Mouse (Mus musculus): ENCODE measurements at regions not wholly inside any gene's neighbourhood (a gene's known extent, or its start where the extent isn't known, plus 50 kb on each side); places are given as distances from the start of the nearest gene placed in this dataset.

DNA sequence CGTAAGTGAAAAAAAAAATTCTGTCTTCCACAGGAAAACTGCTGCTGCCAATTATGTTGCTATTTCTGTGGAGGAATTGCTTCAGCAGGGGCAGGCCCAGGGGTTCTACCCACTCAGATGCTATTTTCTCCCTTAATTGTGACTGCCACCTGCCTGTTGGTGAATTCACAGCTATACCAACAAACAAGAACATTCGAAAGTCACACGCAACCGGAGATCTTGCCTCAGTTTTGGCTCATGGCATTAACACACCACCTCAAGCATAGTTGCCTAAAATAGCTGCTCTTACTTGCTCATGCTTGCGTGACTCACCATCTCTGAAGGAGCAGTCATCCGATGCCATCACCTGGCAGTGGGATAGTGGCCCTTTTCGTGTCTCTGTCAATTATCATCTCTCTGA, 498.3 kb downstream of the Epm2a start:
- Histone ChIP-seq H3K4me2 (no peak overlapping the region), H3K9me3 (replicated peaks) (no peaks in the 10 kb centered on the region), H3K27ac (no peak overlapping the region), H3K4me1 (no peaks in the 10 kb centered on the region), H3K9ac (no peak overlapping the region), H3K4me3 (no peak overlapping the region), H3K27me3 (no peaks in the 10 kb centered on the region), H3K36me3 (ENCODE audit: poor library complexity, severe bottlenecking) (no peaks in the 10 kb centered on the region)
- ATAC-seq = no peak
- 92% methylated on average over 7 of the region's 7 CpGs for WGBS

GRCm38 (mm10) chr10:11846141-11846540, 502.9 kb downstream of the Epm2a start:
- Histone ChIP-seq H3K27ac (no peak overlapping the region), H3K9me3 (replicated peaks) (no peaks in the 10 kb centered on the region), H3K4me2 (no peak overlapping the region), H3K4me1 (no peaks in the 10 kb centered on the region), H3K9ac (no peak overlapping the region), H3K27me3 (no peaks in the 10 kb centered on the region), H3K36me3 (ENCODE audit: poor library complexity, severe bottlenecking) (no peaks in the 10 kb centered on the region), H3K4me3 (no peak overlapping the region)
- 38% methylated on average over 1 of the region's 1 CpGs for WGBS
- no peak for ATAC-seq

- ATAC-seq = peak; percentile 87
- Histone ChIP-seq H3K4me2 (no peak overlapping the region), H3K27me3 (no peaks in the 10 kb centered on the region), H3K27ac (no peak overlapping the region), H3K4me3 (no peak overlapping the region), H3K9me3 (replicated peaks) (no peaks in the 10 kb centered on the region), H3K36me3 (ENCODE audit: poor library complexity, severe bottlenecking) (no peaks in the 10 kb centered on the region), H3K4me1 (peaks cover 19% of the 10 kb centered on the region), H3K9ac (no peak overlapping the region)
- 9% methylated on average over 5 of the region's 5 CpGs for WGBS
Observed at GRCm38 (mm10) chr10:11875145-11876131, 532.2 kb downstream of the Epm2a start.

GRCm38 (mm10) chr10:11886237-11886636, 543.0 kb downstream of the Epm2a start:
- no peak for ATAC-seq
- H3K9ac ChIP-seq = no peak overlapping the region
- no peaks in the 10 kb centered on the region for H3K4me1 ChIP-seq
- no peak overlapping the region for H3K4me2 ChIP-seq
- no peaks in the 10 kb centered on the region for H3K27me3 ChIP-seq
- no peaks in the 10 kb centered on the region for H3K9me3 ChIP-seq (replicated peaks)
- 95% methylated on average over 4 of the region's 4 CpGs for WGBS
- no peak overlapping the region for H3K27ac ChIP-seq
- H3K36me3 ChIP-seq (ENCODE audit: poor library complexity, severe bottlenecking) = no peaks in the 10 kb centered on the region
- no peak overlapping the region for H3K4me3 ChIP-seq

DNA sequence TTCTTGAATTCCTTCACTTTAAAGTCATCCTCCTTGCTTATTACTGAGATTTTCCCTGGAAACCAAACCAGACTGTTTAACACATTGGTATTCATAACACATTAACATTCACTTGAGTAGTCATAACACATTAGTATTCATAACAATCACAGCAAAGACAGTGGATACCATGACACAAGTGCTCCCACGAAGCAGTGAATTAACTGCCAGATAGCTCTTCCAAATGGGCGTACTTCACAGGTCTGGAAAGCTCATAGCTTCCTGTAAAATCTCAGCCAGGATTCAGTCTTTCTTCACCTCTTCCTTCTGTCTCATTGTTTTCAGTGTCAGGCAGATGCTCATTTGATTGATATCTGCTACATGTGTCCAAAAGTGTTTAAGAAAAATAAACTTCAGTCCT, 545.7 kb downstream of the Epm2a start:
- no peaks in the 10 kb centered on the region for H3K4me1 ChIP-seq
- 59% methylated on average over 2 of the region's 2 CpGs for WGBS
- no peaks in the 10 kb centered on the region for H3K9me3 ChIP-seq (replicated peaks)
- ATAC-seq = peak; percentile 80
- no peak overlapping the region for H3K27ac ChIP-seq
- H3K4me3 ChIP-seq = no peak overlapping the region
- no peak overlapping the region for H3K9ac ChIP-seq
- H3K27me3 ChIP-seq = no peaks in the 10 kb centered on the region
- H3K4me2 ChIP-seq = no peak overlapping the region
- no peaks in the 10 kb centered on the region for H3K36me3 ChIP-seq (ENCODE audit: poor library complexity, severe bottlenecking)

DNA sequence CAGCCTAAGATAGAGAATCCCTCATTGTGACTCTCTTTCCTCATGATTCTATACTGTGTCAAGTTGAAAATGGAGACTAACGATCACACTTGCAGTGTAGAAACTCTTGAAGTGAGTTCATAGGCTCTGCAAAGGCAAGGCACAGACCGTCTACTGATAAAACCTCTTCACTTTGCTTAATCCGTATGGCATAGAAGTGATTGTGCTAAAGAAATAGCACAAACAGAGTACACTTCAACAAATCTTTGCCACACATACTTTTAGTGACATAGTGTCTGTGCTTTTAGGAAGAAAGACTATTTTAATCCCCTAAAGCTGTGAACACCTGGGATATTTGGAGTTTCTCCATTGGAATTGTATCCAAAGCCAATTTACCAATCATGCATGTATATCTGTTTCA, 578.9 kb downstream of the Epm2a start:
- no peaks in the 10 kb centered on the region for H3K27me3 ChIP-seq
- ATAC-seq = no peak
- no peak overlapping the region for H3K4me3 ChIP-seq
- H3K9ac ChIP-seq = no peak overlapping the region
- H3K27ac ChIP-seq = no peak overlapping the region
- H3K4me2 ChIP-seq = no peak overlapping the region
- H3K4me1 ChIP-seq = no peaks in the 10 kb centered on the region
- H3K36me3 ChIP-seq (ENCODE audit: poor library complexity, severe bottlenecking) = no peaks in the 10 kb centered on the region
- 91% methylated on average over 3 of the region's 3 CpGs for WGBS
- H3K9me3 ChIP-seq (replicated peaks) = no peaks in the 10 kb centered on the region

GRCm38 (mm10) chr10:11938164-11938563, 595.0 kb downstream of the Epm2a start:
- no peaks in the 10 kb centered on the region for H3K27me3 ChIP-seq
- ATAC-seq = no peak
- no peak overlapping the region for H3K4me3 ChIP-seq
- 81% methylated on average over 2 of the region's 2 CpGs for WGBS
- H3K4me1 ChIP-seq = no peaks in the 10 kb centered on the region
- no peak overlapping the region for H3K27ac ChIP-seq
- H3K9me3 ChIP-seq (replicated peaks) = no peaks in the 10 kb centered on the region
- H3K36me3 ChIP-seq (ENCODE audit: poor library complexity, severe bottlenecking) = no peaks in the 10 kb centered on the region
- no peak overlapping the region for H3K4me2 ChIP-seq
- no peak overlapping the region for H3K9ac ChIP-seq

GRCm38 (mm10) chr10:11942772-11943171, 599.6 kb downstream of the Epm2a start:
- no peak overlapping the region for H3K4me2 ChIP-seq
- no peak overlapping the region for H3K27ac ChIP-seq
- 88% methylated on average over 2 of the region's 2 CpGs for WGBS
- H3K9ac ChIP-seq = no peak overlapping the region
- H3K9me3 ChIP-seq (replicated peaks) = no peaks in the 10 kb centered on the region
- H3K4me3 ChIP-seq = no peak overlapping the region
- H3K4me1 ChIP-seq = no peaks in the 10 kb centered on the region
- H3K27me3 ChIP-seq = no peaks in the 10 kb centered on the region
- no peak for ATAC-seq
- H3K36me3 ChIP-seq (ENCODE audit: poor library complexity, severe bottlenecking) = no peaks in the 10 kb centered on the region

DNA sequence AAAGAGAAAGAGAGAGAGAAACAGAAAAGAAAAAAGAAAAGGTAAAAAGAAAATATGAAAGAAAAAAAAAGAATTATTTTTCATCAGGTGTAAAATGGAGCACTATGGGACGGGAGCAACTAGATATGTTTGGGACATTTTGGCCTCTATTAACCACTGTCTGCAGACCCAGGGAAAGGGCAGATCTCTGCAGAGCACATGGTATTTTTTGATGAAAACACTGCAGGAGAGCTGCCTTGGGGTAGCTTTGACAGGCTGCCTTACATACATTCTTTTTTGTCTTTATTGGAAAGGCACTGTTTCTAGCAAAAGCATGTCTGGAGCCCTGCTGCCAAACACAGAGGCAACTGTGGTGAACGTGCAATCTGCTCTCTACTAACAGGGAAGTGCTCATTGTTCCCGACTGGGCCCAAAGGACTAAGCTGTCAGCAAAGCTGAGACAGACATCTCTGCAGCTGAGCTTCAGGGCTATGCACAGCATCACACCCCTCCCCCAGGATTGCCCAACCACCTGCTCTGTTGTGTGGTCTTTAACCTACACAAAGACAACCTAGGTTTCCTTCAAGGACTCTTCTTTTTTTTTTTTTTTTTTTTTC, 617.2 kb downstream of the Epm2a start:
- Histone ChIP-seq H3K27ac (no peak overlapping the region), H3K9me3 (replicated peaks) (no peaks in the 10 kb centered on the region), H3K36me3 (ENCODE audit: poor library complexity, severe bottlenecking) (no peaks in the 10 kb centered on the region), H3K9ac (no peak overlapping the region), H3K4me1 (0 out of 2 replicates have a peak, but pooled peaks cover 3% of the 10 kb centered on the region), H3K4me2 (no peak overlapping the region), H3K27me3 (no peaks in the 10 kb centered on the region), H3K4me3 (no peak overlapping the region)
- 13% methylated on average over 3 of the region's 3 CpGs for WGBS
- peak; percentile 93 for ATAC-seq

- 31% methylated on average over 3 of the region's 3 CpGs for WGBS
- no peak overlapping the region for H3K27ac ChIP-seq
- no peaks in the 10 kb centered on the region for H3K4me1 ChIP-seq
- H3K27me3 ChIP-seq = no peaks in the 10 kb centered on the region
- no peaks in the 10 kb centered on the region for H3K36me3 ChIP-seq (ENCODE audit: poor library complexity, severe bottlenecking)
- H3K4me2 ChIP-seq = no peak overlapping the region
- 0 out of 2 replicates have a peak, but pooled peaks have one; percentile 21 for ATAC-seq
- H3K4me3 ChIP-seq = no peak overlapping the region
- no peaks in the 10 kb centered on the region for H3K9me3 ChIP-seq (replicated peaks)
- H3K9ac ChIP-seq = no peak overlapping the region
Observed at GRCm38 (mm10) chr10:12004966-12005365, 661.8 kb downstream of the Epm2a start.

DNA sequence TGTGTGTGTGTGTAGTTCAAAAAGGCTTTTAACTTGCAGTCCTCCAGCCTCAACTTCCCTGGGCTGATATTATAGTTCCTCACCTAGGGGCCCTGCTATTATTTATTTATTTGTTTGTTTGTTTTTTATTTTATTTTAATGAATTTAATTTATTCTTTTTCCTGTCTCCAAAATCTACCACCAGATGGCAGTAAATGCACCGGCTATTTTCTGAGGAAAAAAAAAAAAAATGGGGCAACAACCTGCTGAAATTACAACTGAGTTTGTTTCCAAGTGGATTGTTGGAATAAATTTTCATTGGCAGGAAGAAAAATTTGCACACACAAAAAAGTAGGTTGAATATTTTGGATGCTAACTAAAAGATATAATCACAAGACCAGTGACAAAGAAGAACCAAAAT, 662.7 kb downstream of the Epm2a start:
- ATAC-seq = no peak
- 43% methylated on average over 1 of the region's 1 CpGs for WGBS
- H3K4me1 ChIP-seq = no peaks in the 10 kb centered on the region
- no peak overlapping the region for H3K9ac ChIP-seq
- no peak overlapping the region for H3K4me2 ChIP-seq
- H3K9me3 ChIP-seq (replicated peaks) = no peaks in the 10 kb centered on the region
- H3K36me3 ChIP-seq (ENCODE audit: poor library complexity, severe bottlenecking) = no peaks in the 10 kb centered on the region
- H3K27ac ChIP-seq = no peak overlapping the region
- no peak overlapping the region for H3K4me3 ChIP-seq
- no peaks in the 10 kb centered on the region for H3K27me3 ChIP-seq

DNA sequence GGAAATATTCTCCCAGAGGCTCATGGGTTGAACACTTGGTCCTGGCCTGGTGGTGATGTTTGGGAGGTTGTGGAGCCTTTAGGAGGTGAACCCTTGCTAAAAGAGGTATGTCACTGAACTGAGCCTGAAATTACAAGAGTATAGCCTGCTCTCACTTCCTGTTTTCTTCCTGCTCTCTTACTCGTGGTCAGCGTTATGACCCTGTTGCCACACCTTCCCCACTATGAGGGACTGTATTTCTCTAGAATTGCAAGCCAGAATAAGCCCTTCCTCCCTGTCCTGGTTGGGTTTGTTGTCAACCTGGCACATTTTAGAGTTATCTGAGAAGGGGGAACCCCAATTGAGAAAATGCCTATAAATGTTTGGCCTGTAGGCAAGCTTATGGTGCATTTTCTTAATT, 674.1 kb downstream of the Epm2a start:
- Histone ChIP-seq H3K4me1 (peaks cover 6% of the 10 kb centered on the region; the same call in 1 of the 2 replicates), H3K4me2 (no peak overlapping the region), H3K9me3 (replicated peaks) (no peaks in the 10 kb centered on the region), H3K4me3 (no peak overlapping the region), H3K36me3 (ENCODE audit: poor library complexity, severe bottlenecking) (no peaks in the 10 kb centered on the region), H3K27me3 (no peaks in the 10 kb centered on the region), H3K9ac (no peak overlapping the region), H3K27ac (no peak overlapping the region)
- WGBS = 87% methylated on average over 2 of the region's 2 CpGs
- ATAC-seq = no peak
